Mouse (Mus musculus): ENCODE results near the gene Vps29. TPM values are rescaled to one million over a fixed set of nuclear protein-coding genes. Genes with fewer than 3 reads are reported as not detected.
A peak's percentile ranks its signal among the peaks of the same experiment; 100 is the strongest.
"Not testable (repeated sequence)": the region's sequence is repeated elsewhere in the genome, so short reads cannot be mapped to it uniquely, and the experiment has no call there.

Vps29 gene
- total RNA-seq (2021), result 100 to 1,000 TPM; 127 to 134 TPM
- long read RNA-seq, experiment 1, transcript Vps29-208 (4 exons, 2,716 nt), result major isoform, 98 of 103 reads
- long read RNA-seq, experiment 1, partial matches to known transcripts, result 3 of 103 reads
- long read RNA-seq, experiment 1, other reads (novel, unspliced or antisense), result 1 of 103 reads
- long read RNA-seq, experiment 2, transcript Vps29-208 (4 exons, 2,716 nt), result major isoform, 102 of 110 reads
- long read RNA-seq, experiment 2, partial matches to known transcripts, result 0 of 110 reads
- long read RNA-seq, experiment 2, other reads (novel, unspliced or antisense), result 4 of 110 reads

- peak; percentile 97 for DNase-seq (ENCODE audit: low spot score in 2 of 2)
These were observed at the start of gene Vps29, which contains the start of gene Rad9b for GRCm38 (mm10) chr5:122353807-122354491. Gene Vps29, plus strand, starts transcription at chr5:122354369. Gene Rad9b, minus strand, starts transcription at chr5:122354233.

- DNase-seq (ENCODE audit: low spot score in 2 of 2), result no peak
These were observed 49.6 kb upstream of the Vps29 start for GRCm38 (mm10) chr5:122304541-122304940.

GRCm38 (mm10) chr5:122305472-122305871, 48.7 kb upstream of the Vps29 start:
- no peak for DNase-seq (ENCODE audit: low spot score in 2 of 2)

- no peak for DNase-seq (ENCODE audit: low spot score in 2 of 2)
These were observed 47.6 kb upstream of the Vps29 start for GRCm38 (mm10) chr5:122306536-122306935.

- DNase-seq (ENCODE audit: low spot score in 2 of 2), result no peak
These were observed 43.5 kb upstream of the Vps29 start for GRCm38 (mm10) chr5:122310699-122311098.

GRCm38 (mm10) chr5:122311692-122312091, 42.5 kb upstream of the Vps29 start:
- DNase-seq (ENCODE audit: low spot score in 2 of 2), result no peak

- DNase-seq (ENCODE audit: low spot score in 2 of 2), result no peak
These were observed 41.8 kb upstream of the Vps29 start for GRCm38 (mm10) chr5:122312346-122312745.

- DNase-seq (ENCODE audit: low spot score in 2 of 2), result no peak
These were observed 41.1 kb upstream of the Vps29 start for GRCm38 (mm10) chr5:122312942-122313684.

- DNase-seq (ENCODE audit: low spot score in 2 of 2), result peak; percentile 25 to 62
These were observed 39.1 kb upstream of the Vps29 start for GRCm38 (mm10) chr5:122314966-122315667.

- no peak for DNase-seq (ENCODE audit: low spot score in 2 of 2)
These were observed 36.7 kb upstream of the Vps29 start for GRCm38 (mm10) chr5:122317329-122318045.

GRCm38 (mm10) chr5:122318100-122318499, 36.1 kb upstream of the Vps29 start:
- no peak for DNase-seq (ENCODE audit: low spot score in 2 of 2)

- DNase-seq (ENCODE audit: low spot score in 2 of 2), result not testable (repeated sequence)
These were observed 35.2 kb upstream of the Vps29 start for GRCm38 (mm10) chr5:122318976-122319375.

- no peak for DNase-seq (ENCODE audit: low spot score in 2 of 2)
These were observed 34.5 kb upstream of the Vps29 start for GRCm38 (mm10) chr5:122319474-122320204.

GRCm38 (mm10) chr5:122320205-122320781, 33.9 kb upstream of the Vps29 start:
- no peak for DNase-seq (ENCODE audit: low spot score in 2 of 2)

- no peak for DNase-seq (ENCODE audit: low spot score in 2 of 2)
These were observed 30.6 kb upstream of the Vps29 start for GRCm38 (mm10) chr5:122323523-122323922.

GRCm38 (mm10) chr5:122324608-122325431, 29.3 kb upstream of the Vps29 start:
- DNase-seq (ENCODE audit: low spot score in 2 of 2), result no peak

- no peak for DNase-seq (ENCODE audit: low spot score in 2 of 2)
These were observed 28.7 kb upstream of the Vps29 start for GRCm38 (mm10) chr5:122325477-122325876.

- no peak for DNase-seq (ENCODE audit: low spot score in 2 of 2)
These were observed 26.9 kb upstream of the Vps29 start for GRCm38 (mm10) chr5:122327283-122327682.

- DNase-seq (ENCODE audit: low spot score in 2 of 2), result no peak
These were observed 23.9 kb upstream of the Vps29 start for GRCm38 (mm10) chr5:122330269-122330668.

All from adrenal gland, postnatal 4 days (tissue).